Mouse (Mus musculus) left cerebral cortex, postnatal 25 days (tissue): ENCODE measurements around the gene Mef2c. TPM values are rescaled to one million over a fixed set of nuclear protein-coding genes. Genes with fewer than 3 reads are reported as not detected.
A peak's percentile ranks its signal among the peaks of the same experiment; 100 is the strongest.

Experiments
- DNase-seq, 2 experiments: peaks; one replicate each; pipeline ENCODE4 v3.0.0; 2022; ENCODE audit warnings: low spot score in 2 of 2, mixed read lengths in 1 of 2
- intact Hi-C: fragments of 180-260 bp; cut with DNase I; formaldehyde crosslinking; loops from one replicate; pipeline ENCODE4 v1.15.1; 2025
- total RNA-seq, 2 experiments: library from RNA; stranded (reverse); gene quantifications; 2 replicates each; pipeline ENCODE4 v1.2.3; 2021

The Mef2c gene
- total RNA-seq, result 100 to 1,000 TPM; 688 to 732 TPM

DNA sequence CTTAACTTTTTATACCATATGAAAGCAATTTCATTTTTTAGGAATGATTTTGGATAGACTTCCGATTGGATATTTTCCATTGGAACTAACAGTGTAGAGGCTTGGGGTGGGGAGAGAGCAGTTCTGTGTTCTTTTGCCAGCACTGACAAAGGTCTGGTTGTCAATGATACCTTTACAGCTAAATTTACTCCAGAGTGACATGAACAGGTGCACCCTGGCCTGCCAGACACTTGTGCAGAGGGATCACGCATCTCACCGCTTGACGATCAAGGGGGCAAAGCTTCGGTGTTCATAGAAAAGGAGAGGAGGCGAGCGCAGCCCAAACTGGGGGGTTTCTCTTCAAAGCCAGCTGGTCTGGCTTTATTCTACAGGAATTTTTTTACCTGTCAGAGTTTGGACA, at the start of gene Mef2c:
TSS of gene Mef2c (plus strand) at position 116 of the 400 bp plus-strand sequence.
- no peak for DNase-seq
- intact Hi-C loops, result no loop called here

DNA sequence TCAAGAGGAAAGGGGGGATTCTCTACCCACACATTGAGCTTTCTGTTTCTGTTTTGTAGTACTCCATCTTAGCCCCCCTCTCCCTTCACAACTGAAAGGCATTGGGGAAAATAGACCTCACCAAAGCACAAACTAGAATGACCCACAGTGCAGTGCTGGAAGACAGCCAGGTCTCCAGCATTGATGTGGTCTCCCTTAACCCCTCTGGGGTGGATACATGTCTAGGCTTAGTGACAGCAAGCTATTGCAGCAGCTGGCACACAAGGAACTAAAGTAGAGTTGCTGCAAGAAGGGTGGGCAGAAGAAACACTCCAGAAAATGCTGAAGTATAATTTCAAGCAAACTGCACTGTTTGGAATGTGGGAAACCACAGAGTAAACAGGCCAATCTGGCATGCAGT, 45.1 kb upstream of the Mef2c start:
- intact Hi-C loops, result no loop called here

DNA sequence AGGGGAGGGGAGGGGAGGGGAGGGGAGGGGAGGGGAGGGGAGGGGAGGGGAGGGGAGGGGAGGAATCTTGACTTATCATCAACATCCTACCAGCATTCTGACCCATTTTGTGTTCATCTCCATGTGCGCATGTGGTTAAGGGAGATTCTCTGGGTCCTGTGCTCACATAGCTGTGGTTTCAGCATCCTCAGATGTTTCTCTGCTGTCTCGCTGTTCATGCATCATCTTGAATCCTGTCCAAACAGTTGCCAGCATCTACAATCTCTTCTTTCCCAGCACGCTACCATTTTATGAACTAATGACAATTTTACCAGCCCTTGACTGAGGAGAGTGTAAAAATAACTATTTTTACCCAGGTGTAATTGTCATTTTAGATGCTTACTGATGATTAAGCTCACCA, 44.2 kb upstream of the Mef2c start:
- DNase-seq, result no peak
- intact Hi-C loops, result no loop called here

More for the DNA sequence above, 45.1 kb upstream of the Mef2c start:
- DNase-seq, result no peak

DNA sequence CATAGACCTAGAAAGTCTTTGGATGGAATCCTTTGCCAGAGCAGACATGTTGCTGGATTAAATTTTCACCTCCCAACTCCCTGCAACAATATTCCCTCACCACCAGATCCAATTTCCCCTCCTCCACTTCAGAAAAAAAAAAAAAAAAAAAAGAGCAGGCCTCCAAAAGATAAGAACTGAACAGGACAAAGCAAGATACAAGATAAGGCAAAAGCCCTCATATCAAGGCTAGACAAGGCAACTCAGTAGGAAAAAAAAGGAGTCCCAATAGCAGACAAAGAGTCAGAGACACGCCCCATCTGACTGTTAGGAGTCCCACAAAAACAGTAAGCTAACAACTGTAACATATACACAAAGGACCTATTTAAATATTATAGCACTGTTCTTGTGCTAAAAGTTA, 43.2 kb upstream of the Mef2c start:
- intact Hi-C loops, result no loop called here
- no peak for DNase-seq

DNA sequence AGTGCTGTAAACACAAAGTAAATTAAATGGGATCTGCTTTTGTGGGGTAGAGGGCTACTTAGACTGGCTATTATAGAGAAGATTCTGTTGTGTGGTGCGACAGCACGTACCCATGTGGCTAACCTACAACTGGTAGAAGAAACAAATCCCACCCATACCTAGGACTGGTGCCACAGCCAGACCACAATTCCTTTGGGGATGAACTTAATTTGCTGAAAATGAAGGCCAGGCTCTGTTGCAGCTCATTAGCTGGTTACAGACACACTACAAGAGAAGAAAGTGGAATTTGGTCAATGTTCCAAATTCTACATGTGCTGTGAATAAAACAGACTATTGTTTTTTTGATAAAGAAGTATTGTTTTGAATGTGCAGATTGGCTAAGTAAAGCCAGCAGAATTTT, 42.3 kb upstream of the Mef2c start:
- DNase-seq, result no peak
- intact Hi-C loops, result no loop called here

DNA sequence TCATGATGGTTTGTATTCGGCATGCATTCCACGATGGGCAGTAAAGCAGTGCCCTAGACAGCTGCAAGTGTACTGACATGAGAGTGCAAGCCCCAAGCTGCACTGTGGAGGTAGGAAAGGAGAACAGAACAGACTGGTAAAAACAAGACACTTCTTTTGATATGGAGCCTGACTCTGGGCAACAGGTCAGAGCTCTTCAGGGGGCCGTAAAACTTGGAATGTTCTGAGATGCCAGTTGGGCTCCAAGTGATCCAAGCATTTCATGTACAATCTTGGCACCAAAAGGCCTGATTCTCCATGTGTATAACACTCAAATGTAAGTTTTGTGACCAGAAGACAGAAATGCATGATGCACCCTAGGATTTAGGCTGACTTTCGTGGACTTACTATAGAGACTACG, 37.1 kb upstream of the Mef2c start:
- DNase-seq, result no peak
- intact Hi-C loops, result no loop called here

DNA sequence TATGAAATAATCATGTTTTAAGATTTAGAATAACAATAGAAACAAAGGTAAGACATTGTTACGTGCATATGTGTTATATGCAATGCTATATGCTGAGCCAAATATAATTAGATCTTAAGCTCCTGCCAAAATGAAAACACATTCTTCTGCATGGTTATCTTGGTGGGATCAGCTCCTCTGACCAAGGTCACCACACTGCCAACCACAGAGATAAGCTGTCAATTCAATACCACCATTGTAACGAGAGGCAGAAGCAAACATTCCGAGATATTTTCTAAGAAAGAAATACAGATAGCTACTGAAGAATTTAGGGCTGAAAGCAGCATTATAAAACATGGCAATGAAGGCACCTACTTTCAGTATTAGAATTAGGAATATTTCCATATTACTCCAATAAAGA, 35.0 kb upstream of the Mef2c start:
- intact Hi-C loops, result no loop called here
- no peak for DNase-seq

DNA sequence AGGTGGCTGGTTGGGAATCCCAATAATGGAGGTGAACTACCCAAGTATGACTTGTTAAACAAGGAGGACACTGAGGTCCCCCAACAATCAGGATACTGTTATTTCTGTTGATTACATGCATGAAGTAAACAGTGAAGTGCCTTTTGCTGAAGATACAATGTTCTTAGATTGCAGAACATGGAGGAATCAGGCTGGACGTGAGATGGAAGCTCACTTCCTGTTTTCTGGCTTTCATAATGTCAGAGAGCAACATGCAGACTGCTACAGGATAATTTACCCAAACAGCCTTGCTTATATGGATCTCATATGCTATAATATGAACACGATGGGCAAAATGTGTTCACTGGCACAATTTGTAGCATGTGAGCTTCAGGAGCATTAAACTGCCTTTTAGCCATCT, 30.1 kb upstream of the Mef2c start:
- intact Hi-C loops, result no loop called here
- no peak for DNase-seq

DNA sequence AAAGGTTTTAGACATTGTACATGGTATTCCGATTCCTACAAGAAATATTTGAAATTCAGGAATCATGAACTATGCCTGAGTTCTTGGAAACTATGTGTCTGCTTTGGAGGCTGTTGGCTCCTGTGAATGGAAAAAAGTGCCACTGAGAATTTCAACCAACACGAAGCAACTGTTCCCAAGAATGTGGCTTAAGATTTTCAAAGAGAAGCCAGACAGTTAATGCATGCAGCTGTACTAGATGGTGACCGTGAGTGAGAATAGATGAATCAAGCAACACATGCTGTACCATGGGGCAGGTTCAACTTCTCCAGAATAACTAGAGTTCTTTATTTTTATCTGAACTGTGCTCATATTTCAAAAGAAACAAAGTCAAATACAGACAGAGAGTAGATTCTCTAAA, 23.4 kb upstream of the Mef2c start:
- DNase-seq, result peak in 1 of 2 experiments; percentile 62
- intact Hi-C loops, result loop anchor here (2.0 kb wide), 1 partner anchor 370 kb away; no protein-coding TSS in a partner anchor

DNA sequence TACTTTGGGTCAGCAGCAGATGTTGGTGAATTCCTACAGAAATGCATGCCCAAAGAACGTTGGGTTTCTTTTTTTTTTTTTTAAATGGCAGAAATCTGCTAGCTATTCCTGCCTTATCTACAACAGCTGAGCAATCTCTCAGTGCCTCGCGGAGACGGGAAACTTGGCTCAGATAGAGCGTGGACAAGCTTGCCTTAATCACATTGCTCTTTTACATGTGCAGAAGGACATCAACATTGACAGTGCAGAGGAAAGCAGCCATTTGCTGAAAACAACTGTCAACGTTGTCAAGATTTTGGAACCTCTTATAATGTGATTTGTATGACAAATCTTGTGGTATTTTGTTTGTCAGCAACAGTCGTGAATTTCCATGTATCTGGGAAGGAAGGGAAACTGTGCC, 22.5 kb upstream of the Mef2c start:
- DNase-seq, result peak; percentile 14 to 56
- intact Hi-C loops, result loop anchor here (2.0 kb wide), 1 partner anchor 371 kb away; no protein-coding TSS in a partner anchor

DNA sequence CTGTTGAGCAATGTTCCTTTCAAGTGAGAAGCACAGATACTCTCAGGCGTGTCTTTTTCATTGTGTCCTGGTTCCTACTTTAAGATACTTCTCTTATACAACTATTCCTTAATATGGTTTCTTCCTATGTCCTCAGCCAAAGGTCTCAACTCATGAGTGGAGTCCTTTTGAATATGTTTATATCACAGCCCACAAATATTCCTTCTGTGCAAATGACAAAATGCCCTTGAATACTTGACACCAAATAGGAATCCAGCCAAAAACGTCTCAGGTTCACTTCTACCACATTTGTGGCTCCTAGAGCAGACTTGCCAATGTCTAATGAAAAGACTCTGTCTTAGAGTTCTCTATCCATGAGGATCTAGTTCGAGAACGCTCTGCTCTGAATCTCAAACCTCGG, 21.7 kb upstream of the Mef2c start:
- intact Hi-C loops, result no loop called here
- DNase-seq, result no peak

DNA sequence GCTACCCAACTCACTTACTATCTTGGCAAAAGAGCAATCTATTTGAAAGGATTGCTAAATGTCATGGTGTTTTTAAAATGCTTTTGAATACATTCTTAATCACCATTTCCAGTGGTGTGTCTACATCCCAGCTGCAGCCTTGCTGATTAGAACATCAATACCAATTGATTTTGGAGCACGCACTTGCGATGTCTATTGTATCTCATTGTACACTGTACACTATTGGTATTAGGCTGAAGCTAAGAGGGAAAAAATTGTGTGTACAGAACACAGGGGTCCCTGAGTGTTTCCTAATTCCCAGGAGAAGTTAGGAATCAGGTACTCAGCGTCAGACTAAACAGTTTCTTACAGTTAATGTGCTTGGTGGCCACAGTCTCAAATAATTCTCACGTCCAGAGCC, 19.6 kb upstream of the Mef2c start:
- no peak for DNase-seq
- intact Hi-C loops, result no loop called here

DNA sequence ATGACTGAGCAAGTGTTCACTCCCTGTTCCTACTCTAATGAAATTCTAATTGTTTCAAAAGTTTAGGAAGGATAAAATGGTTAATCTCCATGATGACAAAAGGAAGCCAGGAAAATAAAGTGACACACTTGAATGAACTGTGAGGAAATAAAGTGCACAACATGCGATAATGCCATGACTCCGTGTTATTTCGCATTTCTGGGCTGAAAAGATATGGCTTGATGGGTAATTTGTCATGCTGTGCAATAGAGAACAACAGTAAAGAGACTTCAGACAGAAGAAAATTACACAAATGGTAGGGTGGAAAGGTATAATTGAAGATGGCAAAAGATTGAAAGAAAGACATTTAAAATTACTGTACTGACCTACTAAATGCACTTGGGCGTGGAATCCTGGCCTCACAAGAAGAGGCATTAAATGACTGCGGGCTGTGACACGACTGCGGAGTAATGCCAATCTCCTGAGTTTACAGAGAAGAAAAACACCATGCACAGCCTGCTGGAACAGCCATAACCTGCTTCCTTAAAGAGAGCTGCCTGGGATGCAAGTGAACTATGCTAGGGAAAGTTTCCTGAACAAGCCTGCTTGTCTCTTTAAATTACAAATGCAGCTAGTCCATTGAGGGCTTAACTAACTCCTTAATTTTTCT, 19.0 kb upstream of the Mef2c start:
- DNase-seq, result no peak
- intact Hi-C loops, result no loop called here

DNA sequence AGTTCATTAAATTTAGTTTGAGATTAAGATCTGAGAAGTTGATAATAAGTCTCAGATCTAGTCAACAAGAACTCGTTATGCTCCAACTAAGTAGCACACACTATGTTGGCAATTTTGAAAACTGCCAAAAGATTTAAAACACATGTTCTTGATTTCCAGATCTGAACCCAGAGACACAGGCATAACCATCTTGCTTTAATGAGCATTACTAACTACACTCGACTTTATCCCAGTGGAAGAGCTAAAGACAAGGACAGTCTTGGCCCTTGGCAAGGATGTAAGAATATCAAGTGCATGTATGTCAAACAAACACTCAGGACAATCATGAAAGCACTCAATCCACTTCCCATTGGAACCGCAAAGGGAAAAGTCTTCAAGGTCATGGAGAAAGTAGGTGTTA, 11.8 kb upstream of the Mef2c start:
- no peak for DNase-seq
- intact Hi-C loops, result no loop called here

DNA sequence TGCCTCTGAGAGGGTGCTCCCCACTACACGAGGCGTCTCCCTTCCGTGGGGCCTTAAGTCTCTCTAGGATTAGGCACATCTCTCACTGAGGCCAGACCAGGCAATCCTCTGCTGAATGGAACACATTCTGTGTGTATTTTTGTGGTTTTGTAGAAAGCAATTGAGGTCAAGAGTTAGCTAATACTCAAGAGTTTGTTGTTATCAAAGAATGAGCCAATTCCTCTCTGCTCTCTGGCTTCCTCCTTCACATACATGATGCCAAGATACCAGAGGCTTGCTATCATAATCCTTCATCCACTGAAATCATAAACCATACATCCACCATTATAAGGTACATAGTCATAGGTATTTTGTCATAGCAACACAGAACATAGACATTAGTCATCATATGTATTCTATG, 6.1 kb upstream of the Mef2c start:
- no peak for DNase-seq
- intact Hi-C loops, result no loop called here

DNA sequence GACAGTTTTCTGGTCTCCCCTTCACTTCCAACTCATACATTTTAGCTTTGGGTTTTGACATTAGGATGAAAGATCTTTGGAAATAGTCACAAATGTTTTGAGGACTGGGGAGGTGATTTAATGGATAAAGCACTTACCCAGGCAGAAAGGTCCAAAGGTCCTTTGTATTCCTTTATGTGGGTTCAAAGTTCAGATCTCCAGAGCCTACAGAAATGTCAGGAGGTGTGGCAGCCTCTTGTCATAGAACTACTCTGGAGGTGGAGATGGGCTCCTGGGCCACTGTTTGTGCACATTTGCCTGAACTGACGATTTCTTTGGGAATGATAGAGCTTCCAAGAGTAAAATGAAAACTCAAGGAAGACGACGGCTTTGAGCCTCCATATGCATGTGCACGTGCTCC, 4.3 kb upstream of the Mef2c start:
- DNase-seq, result no peak
- intact Hi-C loops, result no loop called here

DNA sequence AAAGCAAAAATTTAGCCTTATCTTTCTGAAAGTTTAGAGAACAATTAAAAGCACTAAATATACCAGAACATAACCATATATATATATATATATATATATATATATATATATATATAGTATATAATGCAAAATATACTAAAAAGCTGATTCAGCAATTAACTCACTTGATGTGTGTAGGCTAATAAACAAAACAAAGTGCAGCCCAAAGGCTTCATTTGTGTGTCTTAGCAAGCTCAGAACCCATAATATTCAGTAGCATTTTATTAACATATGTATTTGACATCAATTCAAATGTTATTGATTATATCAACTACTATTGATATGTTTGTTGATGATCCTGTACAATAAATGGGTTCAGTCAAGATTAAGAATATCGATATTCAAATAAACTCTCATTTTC, 3.9 kb downstream of the Mef2c start:
- intact Hi-C loops, result no loop called here
- no peak for DNase-seq

DNA sequence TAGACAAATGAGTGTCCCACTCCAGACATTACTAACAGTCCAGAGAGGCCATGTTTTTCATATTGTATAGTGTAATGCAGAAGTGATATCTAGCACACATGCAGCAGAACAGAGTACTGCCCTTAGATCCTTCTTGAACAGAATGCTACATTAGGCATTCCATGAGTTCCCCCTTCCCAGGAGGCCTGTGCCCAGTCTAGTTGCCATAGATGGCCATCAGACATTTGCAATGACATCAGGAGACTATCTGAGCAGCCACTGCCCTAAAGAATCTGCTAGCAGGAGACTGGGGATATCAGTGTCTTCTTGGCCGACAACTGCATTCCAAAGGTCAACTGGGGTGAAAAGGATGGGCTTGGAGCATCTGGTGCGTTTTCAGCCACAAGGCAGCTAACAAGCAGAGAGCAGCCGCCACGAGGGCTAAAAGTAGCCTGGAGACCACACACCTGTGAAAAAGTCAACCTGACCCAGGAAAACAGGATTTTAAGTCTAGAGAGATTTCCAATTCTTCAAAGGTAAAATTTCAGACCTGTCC, 11.2 kb downstream of the Mef2c start:
- intact Hi-C loops, result no loop called here
- DNase-seq, result no peak

DNA sequence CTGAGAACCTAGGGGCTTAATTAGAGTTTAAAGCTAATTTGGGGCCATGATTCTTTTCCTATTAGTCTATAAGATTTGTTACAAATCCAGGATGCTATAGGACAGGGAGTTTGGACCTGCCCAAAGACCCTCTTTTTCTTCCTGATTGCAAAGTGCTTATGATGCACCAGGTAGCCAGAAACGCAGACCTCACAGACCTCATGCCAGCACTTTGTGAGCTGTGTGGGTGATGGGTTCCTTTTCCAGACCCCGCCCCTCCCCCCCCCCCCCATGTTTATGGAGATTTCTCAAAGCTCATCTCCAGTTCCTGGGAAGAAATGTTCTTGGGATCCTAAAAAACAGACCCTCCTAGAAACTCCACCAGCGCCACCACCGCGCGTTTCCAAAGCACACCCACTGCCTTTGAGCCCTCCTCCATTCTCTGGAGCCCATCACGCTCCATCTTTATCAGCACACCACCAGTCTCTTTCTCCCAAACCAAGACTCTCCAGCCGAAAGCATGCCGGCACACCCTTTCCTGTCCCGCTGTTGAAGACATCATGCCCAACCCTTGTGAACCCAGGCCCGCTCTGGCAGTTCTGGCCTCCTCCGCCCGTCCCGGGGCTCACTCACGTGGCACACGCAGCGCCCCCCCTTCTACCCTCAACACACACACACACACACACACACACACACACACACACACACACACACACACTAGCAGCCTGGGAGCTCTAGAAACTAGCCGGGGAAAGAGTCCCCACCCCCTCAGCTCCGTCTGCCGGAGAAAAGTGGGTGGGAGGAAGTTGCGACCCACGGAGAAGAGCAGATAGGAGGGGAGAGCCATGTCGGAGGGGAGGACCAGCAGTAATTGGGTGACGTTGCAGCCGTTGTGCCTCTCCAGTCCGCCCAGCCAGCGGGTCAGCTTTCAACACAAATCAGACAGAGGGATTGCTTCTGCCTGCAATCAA, 14.1 kb downstream of the Mef2c start:
- intact Hi-C loops, result no loop called here
- peak; percentile 72 to 90 for DNase-seq

DNA sequence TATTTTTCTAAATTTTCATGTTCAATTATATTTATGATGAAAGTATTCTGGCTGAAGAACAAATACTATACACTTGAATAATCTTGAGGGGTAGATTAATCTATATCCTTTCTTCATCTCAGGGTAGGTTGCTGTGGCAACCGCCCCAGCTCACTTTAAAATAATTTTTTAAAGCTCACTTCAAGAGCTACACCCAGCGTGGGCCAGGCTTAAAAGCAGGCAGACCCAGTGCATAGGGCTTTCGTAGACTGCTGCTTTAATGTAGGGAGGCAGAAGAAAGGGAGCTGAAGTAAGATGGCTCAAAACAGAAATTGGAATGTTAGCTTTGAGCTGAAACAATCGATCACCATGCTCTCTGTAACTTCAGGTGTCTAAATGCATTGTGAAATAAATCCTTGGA, 17.0 kb downstream of the Mef2c start:
- intact Hi-C loops, result loop anchor here (5.0 to 10.0 kb wide), 7 partner anchors 131 to 1739 kb away; partner anchors contain the start of gene Cetn3
- peak in 1 of 2 experiments; percentile 76 for DNase-seq
